ENCODE assay signal across 28 mouse cellular contexts in genomic region chr11:16986550-16987187, GRCm38 (mm10). TPM values are rescaled to one million over a fixed set of nuclear protein-coding genes. Genes with fewer than 3 reads are reported as not detected.
"Had no signal": no experiment of that assay in that cellular context is flagged by ENCODE, and none has a peak within 500 bp of the region (broad histone marks: within the 10 kb centered on the region; RNA-seq: fewer than 3 reads in every experiment).

No protein-coding gene starts in this region.

- DNase-seq: gastrocnemius, adult 2 months; gastrocnemius, postnatal 10 days; gastrocnemius, postnatal 25 days; heart, adult 2 months; heart, postnatal 14 days; heart, postnatal 36 days; kidney, adult 18-20 months; kidney, adult 8-10 months; kidney, postnatal 10 days; kidney, postnatal 25 days; kidney, postnatal 4 days; left cerebral cortex, postnatal 4 days had no signal

- H3K27ac ChIP-seq: gastrocnemius, adult 2 months; heart, adult 2 months; heart, embryonic 13.5 days; heart, embryonic 15.5 days; hindbrain, embryonic 10.5 days; hindbrain, embryonic 12.5 days; hindbrain, embryonic 14.5 days; intestine, embryonic 15.5 days; layer of hippocampus, adult 2 months; left cerebral cortex, adult 2 months; limb, embryonic 13.5 days; limb, embryonic 15.5 days; liver, embryonic 12.5 days had no signal

- H3K4me3 ChIP-seq: gastrocnemius, adult 2 months; heart, adult 2 months; heart, embryonic 13.5 days; heart, embryonic 15.5 days; hindbrain, embryonic 10.5 days; hindbrain, embryonic 12.5 days; intestine, embryonic 15.5 days; layer of hippocampus, adult 2 months; left cerebral cortex, adult 2 months; limb, embryonic 13.5 days; limb, embryonic 15.5 days; liver, embryonic 12.5 days had no signal

- H3K9me3 ChIP-seq: heart, embryonic 13.5 days; heart, embryonic 15.5 days; hindbrain, embryonic 10.5 days; hindbrain, embryonic 12.5 days; intestine, embryonic 15.5 days; limb, embryonic 13.5 days; limb, embryonic 15.5 days; liver, embryonic 12.5 days had no signal

- H3K36me3 ChIP-seq: heart, embryonic 13.5 days; heart, embryonic 15.5 days; hindbrain, embryonic 10.5 days; hindbrain, embryonic 12.5 days; intestine, embryonic 15.5 days; limb, embryonic 13.5 days; limb, embryonic 15.5 days; liver, embryonic 12.5 days had no signal

- H3K4me1 ChIP-seq: heart, embryonic 13.5 days; heart, embryonic 15.5 days; hindbrain, embryonic 10.5 days; hindbrain, embryonic 12.5 days; intestine, embryonic 15.5 days; limb, embryonic 13.5 days; limb, embryonic 15.5 days; liver, embryonic 12.5 days had no signal

- H3K4me2 ChIP-seq: heart, embryonic 11.5 days; heart, embryonic 13.5 days; heart, embryonic 15.5 days; hindbrain, embryonic 12.5 days; hindbrain, embryonic 14.5 days; intestine, embryonic 15.5 days; limb, embryonic 13.5 days; limb, embryonic 15.5 days; liver, embryonic 12.5 days had no signal

- ATAC-seq: hindbrain, embryonic 16.5 days; inflammation-experienced regulatory T-cells, adult 6 months; intestine, embryonic 15.5 days; intestine, postnatal 0 days; liver, embryonic 12.5 days had no signal

- H3K9ac ChIP-seq: heart, embryonic 13.5 days; heart, embryonic 15.5 days; hindbrain, embryonic 12.5 days; hindbrain, embryonic 14.5 days; intestine, embryonic 15.5 days; limb, embryonic 13.5 days; limb, embryonic 15.5 days; liver, embryonic 12.5 days had no signal

- H3K27me3 ChIP-seq: heart, embryonic 13.5 days; heart, embryonic 15.5 days; hindbrain, embryonic 12.5 days; intestine, embryonic 15.5 days; limb, embryonic 13.5 days; limb, embryonic 15.5 days; liver, embryonic 12.5 days had no signal

RNA-seq across cellular contexts. Expression of gene Fbxo48, which starts 35.5 kb away (rescaled TPM):
- polyA plus RNA-seq: liver, adult 2 months had no signal
